Mouse (Mus musculus) brain, embryonic 14.5 days (tissue): Measurements from ENCODE around the gene Palld. TPM values are rescaled to one million over a fixed set of nuclear protein-coding genes. Genes with fewer than 3 reads are reported as not detected.

Experiments used
- DNase-seq: peaks from one replicate; pipeline ENCODE4 v3.0.0-alpha.2; 2011; ENCODE audit warnings: low read depth
- CTCF ChIP-seq: fragments of 200-500 bp; IDR thresholded peaks from 2 replicates; pipeline ENCODE4 v1.5.1; 2012; ENCODE audit warnings: inconsistent platforms, mild to moderate bottlenecking, moderate library complexity, borderline replicate concordance; ENCODE audit not compliant: insufficient read depth, insufficient read length; ENCODE audit errors: extremely low read depth
- POLR2A ChIP-seq: fragments of 200-500 bp; IDR thresholded peaks from 2 replicates; pipeline ENCODE4 v1.6.1; 2012; ENCODE audit warnings: mild to moderate bottlenecking, inconsistent platforms, borderline replicate concordance; ENCODE audit not compliant: poor library complexity, insufficient read depth, insufficient read length, severe bottlenecking; ENCODE audit errors: extremely low read depth
- polyA plus RNA-seq: library from polyadenylated mRNA; depleted of rRNA; stranded (reverse); fragments of >200 nt; gene quantifications from 2 replicates; pipeline ENCODE4 v1.2.3, GENCODE M21; 2012

Gene Palld
- polyA plus RNA-seq, 1 experiment = 16.4 TPM

DNA sequence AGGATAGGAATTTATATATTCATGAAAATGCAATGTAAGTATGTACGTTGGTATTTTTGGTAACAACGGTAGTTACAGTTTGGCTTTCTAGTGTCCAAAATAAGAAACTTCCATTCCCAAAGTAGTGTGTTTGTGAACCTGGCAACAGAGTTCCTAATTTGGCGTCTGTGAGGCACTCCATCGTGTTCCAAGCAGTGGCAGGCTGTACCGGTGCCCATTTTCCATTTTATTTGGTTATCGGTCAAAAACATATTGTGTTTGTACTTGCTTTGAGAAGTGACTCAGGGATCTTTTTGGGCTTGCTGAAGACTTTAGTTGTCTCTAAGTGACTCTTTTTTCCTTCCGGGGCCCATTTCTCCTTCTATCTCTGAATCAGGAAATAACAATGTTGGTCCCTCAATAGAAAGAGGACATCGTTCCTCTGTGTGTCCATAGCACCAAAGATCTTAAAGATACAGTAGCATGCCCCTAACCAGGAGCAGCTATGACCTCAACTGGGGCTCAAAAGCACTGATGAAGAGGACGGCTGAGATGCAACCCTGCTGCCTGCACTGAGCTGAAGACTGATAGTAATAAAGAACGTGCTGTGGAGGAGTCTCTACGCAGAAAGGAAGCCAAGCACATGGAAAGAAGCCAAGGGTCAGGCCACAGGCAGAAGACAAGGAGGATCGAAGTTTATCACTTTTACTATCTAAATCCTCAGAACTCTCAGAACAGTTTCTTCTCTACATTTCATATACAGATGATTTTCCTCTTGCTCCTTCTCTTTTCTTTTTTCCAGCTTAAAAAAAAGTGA, 344.2 kb downstream of the Palld start:
- DNase-seq = no peak
- TF ChIP-seq CTCF (no peak), POLR2A (no peak)

- no peak for DNase-seq
- TF ChIP-seq CTCF (no peak), POLR2A (no peak)
Observed at GRCm38 (mm10) chr8:61557036-61557435, 345.5 kb downstream of the Palld start.

DNA sequence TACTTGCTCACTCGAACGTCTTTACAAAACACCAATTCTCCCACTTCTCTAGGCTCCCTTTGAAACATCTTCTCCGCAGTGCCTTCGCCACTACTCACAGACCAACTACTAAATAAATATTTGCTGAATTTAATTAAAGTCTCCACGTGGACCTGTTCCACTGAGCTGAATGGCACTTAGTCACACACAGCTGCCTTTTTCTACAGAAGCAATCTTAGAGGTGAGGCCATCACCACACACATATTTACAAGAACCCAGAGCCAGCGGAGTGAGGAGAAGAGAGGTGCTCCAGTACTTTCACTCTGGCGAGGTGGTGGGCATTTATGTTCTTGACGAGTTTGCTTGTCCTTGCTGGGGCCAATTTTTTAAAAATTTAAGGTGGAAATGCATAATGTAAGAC, 346.3 kb downstream of the Palld start:
- no peak for TF ChIP-seq CTCF
- TF ChIP-seq POLR2A = no peak
- DNase-seq = no peak

DNA sequence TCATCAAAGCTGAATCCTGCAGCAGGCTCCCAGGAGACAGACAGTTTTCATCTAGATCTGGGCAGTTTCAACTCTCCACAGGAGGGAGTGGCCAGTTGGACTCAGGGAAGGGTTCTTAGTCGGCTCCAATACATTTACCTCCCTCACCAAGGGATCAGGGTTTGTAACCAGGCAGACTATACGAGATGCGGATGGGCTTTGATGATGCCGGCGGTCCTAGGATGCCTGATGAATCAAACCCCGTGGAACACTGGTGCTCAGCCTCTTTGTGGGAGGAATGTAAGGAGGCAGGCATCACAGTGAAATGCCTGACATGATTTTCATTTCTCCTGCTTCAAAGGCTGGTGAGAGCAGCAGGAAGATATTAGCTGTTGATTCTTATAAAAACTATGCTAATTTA, 347.1 kb downstream of the Palld start:
- no peak for TF ChIP-seq CTCF
- peak; percentile 67 for DNase-seq

DNA sequence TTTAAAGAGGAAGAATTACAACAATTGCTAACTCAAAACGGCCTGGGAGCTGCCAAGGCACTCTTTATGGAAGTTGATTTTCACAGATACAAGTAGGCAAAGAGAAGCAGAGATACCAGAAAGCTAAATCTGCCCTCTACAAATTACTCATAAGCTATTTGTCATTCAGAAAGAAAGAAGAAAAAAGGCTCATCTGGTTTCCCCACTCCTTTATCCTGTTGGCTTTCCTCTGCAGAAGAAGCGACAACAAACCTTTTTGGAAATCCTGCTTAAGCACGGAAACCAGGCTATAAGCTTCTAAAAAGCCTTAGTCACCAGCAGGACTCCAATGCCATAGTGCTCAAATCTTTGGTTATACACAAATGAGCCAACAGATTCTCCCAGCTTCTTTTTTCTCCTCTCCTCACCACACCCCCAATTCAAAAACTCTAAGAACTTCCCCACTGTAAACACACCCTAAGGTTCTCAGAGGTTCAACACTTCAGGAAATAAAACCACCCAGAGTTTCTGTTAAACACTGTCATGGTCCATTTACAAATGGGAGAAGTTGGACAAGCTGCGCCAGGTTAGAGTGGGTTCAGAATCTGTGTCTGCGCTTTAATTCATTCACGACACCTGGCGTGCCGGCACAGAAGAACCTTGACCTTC, 349.6 kb downstream of the Palld start:
- no peak for TF ChIP-seq POLR2A
- TF ChIP-seq CTCF = no peak
- no peak for DNase-seq

DNA sequence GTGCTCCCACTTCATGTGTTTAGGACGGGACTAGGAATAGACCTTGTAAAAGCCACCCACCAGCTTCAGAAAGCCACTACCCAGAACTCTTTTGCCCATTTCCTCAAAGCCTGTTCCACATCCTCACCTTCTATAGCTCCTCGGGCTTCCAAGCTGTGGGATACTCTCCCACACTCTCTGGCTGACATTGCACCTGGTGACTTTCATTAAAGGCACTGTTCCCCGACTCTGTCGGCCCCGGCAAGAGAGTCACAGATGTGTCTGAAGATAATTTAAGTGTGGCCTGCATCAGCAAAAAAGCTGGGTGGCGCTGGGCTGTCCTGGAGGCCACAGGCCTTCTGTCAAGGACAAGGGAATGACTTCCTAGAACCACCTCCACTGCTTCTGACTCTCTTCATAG, 350.3 kb downstream of the Palld start:
- TF ChIP-seq POLR2A (no peak), CTCF (no peak)
- no peak for DNase-seq

GRCm38 (mm10) chr8:61550006-61550748, 352.3 kb downstream of the Palld start:
- TF ChIP-seq POLR2A (no peak), CTCF (peak; percentile 46; the same call in 1 of the 2 replicates)
- no peak for DNase-seq

DNA sequence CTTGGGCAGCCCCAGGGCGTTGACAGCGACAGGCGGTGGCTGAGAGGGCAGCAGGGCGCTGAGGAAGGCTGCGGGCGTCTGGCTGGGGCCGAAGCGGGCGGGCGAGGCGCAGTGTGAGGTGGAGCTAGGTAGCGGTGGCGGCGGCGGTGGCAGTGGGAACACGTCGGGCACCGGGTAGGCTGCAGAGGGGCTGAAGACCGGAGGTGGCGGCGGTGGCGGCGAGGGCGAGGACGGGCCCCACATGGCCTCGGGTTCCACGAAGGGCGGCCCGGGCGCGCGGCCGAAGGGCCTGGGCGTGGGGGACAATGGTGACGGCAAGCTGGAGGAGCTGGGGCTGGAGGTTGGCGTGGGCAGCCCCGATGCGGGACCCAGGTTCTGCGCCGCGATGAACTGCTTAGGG, 352.9 kb downstream of the Palld start:
- no peak for DNase-seq
- TF ChIP-seq POLR2A (no peak), CTCF (no peak)

- DNase-seq = peak; percentile 94
- TF ChIP-seq CTCF = peak; percentile 99
- no peak for TF ChIP-seq POLR2A
Observed at GRCm38 (mm10) chr8:61539828-61540500, 362.5 kb downstream of the Palld start.

- TF ChIP-seq CTCF (no peak), POLR2A (no peak)
- no peak for DNase-seq
Observed at GRCm38 (mm10) chr8:61537471-61537870, 365.0 kb downstream of the Palld start.

GRCm38 (mm10) chr8:61535472-61535871, 367.0 kb downstream of the Palld start:
- TF ChIP-seq POLR2A (no peak), CTCF (no peak)
- DNase-seq = peak; percentile 44
